Mouse (Mus musculus) small intestine, adult 2 months (tissue): ENCODE measurements around the gene Amfr. TPM values are rescaled to one million over a fixed set of nuclear protein-coding genes. Genes with fewer than 3 reads are reported as not detected.
A peak's percentile ranks its signal among the peaks of the same experiment; 100 is the strongest.

ENCODE experiments used
- H3K27ac ChIP-seq: fragments of 200-500 bp; 2 replicates; pipeline ENCODE4 v1.5.1; 2012; ENCODE audit warnings: low read depth, low read length, control low read depth, inconsistent platforms; ENCODE audit not compliant: insufficient read depth
- H3K27me3 ChIP-seq: fragments of 200-500 bp; 2 replicates; pipeline ENCODE4 v1.6.1; 2012; ENCODE audit warnings: mild to moderate bottlenecking, moderate library complexity, low read length, inconsistent platforms; ENCODE audit not compliant: control insufficient read depth, insufficient read depth
- H3K36me3 ChIP-seq: fragments of 200-500 bp; 2 replicates; pipeline ENCODE4 v1.6.1; 2012; ENCODE audit warnings: mild to moderate bottlenecking, low read length, control low read depth, inconsistent platforms; ENCODE audit not compliant: control insufficient read depth, insufficient read depth
- H3K4me1 ChIP-seq: fragments of 200-500 bp; 2 replicates; pipeline ENCODE4 v1.6.1; 2012; ENCODE audit warnings: low read length, inconsistent platforms, mixed read lengths; ENCODE audit not compliant: control insufficient read depth, insufficient read depth, insufficient read length
- H3K4me3 ChIP-seq: fragments of 200-500 bp; 2 replicates; pipeline ENCODE4 v1.5.1; 2012; ENCODE audit warnings: low read depth, mild to moderate bottlenecking, control low read depth, inconsistent platforms, low read length, moderate library complexity
- CTCF ChIP-seq: fragments of 200-500 bp; IDR thresholded peaks from 2 replicates; pipeline ENCODE4 v1.5.1; 2012; ENCODE audit warnings: low read depth, mild to moderate bottlenecking, control low read depth, inconsistent platforms, low read length, moderate library complexity, mixed read lengths; ENCODE audit not compliant: insufficient replicate concordance, insufficient read length; ENCODE audit errors: extremely low read depth
- POLR2A ChIP-seq: fragments of 200-500 bp; IDR thresholded peaks from 2 replicates; pipeline ENCODE4 v1.6.1; 2012; ENCODE audit warnings: low read depth, mild to moderate bottlenecking, control low read depth, inconsistent platforms, low read length, moderate library complexity
- WGBS: fragments of 180-500 bp; shearing (Covaris S2); methylation state at CpG from one replicate; pipeline ENCODE4 v1.1.7; 2018; 5-methylcytosine and 5-hydroxymethylcytosine counted together
- polyA plus RNA-seq: library from polyadenylated mRNA; depleted of rRNA; stranded (reverse); fragments of >200 nt; gene quantifications from 2 replicates; pipeline ENCODE4 v1.2.3, GENCODE M21; 2012

The Amfr gene
- polyA plus RNA-seq, 1 experiment: 62.7 TPM

DNA sequence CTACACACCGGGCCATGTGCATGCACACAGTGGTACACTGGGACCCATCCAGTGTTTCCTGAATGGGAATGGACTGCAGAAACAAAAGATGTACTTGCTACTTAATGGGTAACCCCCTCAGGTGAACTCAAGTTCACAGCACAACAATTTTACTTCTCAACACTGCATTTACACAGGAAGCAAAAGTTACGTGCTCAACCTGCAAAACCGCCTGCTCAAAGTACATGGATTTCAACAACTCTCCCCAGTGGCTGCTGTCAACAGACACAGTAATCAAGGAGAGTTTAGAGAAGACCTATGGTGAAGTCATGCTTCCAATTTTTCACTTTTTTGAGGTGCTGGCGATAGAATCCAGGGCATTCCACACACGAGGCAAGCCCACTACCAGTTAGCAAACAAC is 22.6 kb upstream of the Amfr start:
- Histone ChIP-seq H3K36me3 (peaks cover 8% of the 10 kb centered on the region), H3K4me1 (peaks cover 3% of the 10 kb centered on the region; the same call in 1 of the 2 replicates), H3K27me3 (no peaks in the 10 kb centered on the region), H3K27ac (no peak overlapping the region), H3K4me3 (no peak overlapping the region)
- WGBS: 38% methylated on average over 5 of the region's 5 CpGs
- TF ChIP-seq CTCF (no peak), POLR2A (no peak)

DNA sequence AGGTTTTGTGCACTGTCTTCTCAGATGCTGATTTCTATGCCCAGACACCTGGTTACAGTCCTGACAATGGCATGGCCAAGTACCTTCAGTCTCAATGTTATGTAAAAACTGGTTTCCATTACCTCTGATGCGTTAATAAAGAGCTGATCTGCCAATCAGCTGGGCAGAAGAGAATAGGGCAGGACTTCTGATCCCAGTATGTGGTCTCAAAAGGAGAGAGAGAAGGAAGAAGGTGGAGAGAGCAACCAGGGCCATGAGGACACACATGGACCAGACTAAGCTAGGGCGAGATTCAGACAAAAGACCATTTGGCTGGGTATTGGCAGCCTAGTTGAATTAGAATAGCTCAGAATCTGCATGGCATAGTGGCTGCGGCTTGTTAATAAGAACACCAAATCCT is 21.0 kb upstream of the Amfr start:
- Histone ChIP-seq H3K36me3 (peaks cover 17% of the 10 kb centered on the region), H3K27ac (no peak overlapping the region), H3K27me3 (no peaks in the 10 kb centered on the region), H3K4me3 (no peak overlapping the region), H3K4me1 (peaks cover 3% of the 10 kb centered on the region; the same call in 1 of the 2 replicates)
- TF ChIP-seq CTCF: no peak
- TF ChIP-seq POLR2A: no peak
- 87% methylated on average over 3 of the region's 3 CpGs for WGBS

DNA sequence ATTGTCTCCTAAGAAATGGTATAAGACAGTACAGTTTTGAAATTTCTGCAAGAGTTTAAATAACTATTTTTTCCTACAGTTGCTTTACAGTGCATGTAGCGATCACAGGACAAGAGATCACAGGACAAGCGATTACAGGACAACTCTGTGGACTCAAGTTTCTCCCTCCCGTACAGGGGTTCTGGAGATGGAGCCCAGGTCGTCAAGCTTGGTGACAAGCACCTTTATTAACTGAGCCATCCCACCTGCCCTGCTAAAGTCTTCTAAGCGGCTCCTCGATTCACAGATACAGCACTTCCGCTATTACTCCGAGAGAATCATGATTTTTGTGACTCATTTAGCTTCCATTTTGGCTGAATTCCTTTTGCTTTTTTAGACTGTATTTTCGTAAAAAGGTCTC is 17.1 kb upstream of the Amfr start:
- 93% methylated on average over 9 of the region's 9 CpGs for WGBS
- no peak overlapping the region for H3K27ac ChIP-seq
- no peak for TF ChIP-seq CTCF
- no peaks in the 10 kb centered on the region for H3K4me1 ChIP-seq
- peaks cover 43% of the 10 kb centered on the region for H3K36me3 ChIP-seq
- no peaks in the 10 kb centered on the region for H3K27me3 ChIP-seq
- no peak overlapping the region for H3K4me3 ChIP-seq

DNA sequence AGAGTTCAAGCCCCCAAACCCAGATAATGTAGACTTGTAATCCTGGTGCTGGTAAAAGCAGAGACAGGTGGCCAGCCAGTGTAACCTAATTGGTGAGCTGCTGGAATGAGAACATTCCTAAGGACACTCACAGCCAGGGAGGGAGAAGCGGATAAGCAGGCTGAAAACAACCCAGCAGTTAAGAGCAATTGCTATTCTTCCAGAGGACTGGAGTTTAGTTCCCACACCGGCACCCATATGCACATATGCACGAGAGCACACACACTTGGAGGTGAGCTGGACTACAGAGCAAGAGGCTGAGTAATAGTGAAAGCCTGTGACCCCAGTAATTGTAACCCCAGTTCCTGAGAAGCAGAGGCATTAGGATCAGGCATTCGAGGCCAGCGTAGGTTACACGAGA is 11.3 kb upstream of the Amfr start:
- Histone ChIP-seq H3K27me3 (no peaks in the 10 kb centered on the region), H3K27ac (no peak overlapping the region), H3K4me1 (no peaks in the 10 kb centered on the region), H3K4me3 (no peak overlapping the region), H3K36me3 (peaks cover 50% of the 10 kb centered on the region)
- 93% methylated on average over 6 of the region's 6 CpGs for WGBS
- TF ChIP-seq POLR2A: no peak

DNA sequence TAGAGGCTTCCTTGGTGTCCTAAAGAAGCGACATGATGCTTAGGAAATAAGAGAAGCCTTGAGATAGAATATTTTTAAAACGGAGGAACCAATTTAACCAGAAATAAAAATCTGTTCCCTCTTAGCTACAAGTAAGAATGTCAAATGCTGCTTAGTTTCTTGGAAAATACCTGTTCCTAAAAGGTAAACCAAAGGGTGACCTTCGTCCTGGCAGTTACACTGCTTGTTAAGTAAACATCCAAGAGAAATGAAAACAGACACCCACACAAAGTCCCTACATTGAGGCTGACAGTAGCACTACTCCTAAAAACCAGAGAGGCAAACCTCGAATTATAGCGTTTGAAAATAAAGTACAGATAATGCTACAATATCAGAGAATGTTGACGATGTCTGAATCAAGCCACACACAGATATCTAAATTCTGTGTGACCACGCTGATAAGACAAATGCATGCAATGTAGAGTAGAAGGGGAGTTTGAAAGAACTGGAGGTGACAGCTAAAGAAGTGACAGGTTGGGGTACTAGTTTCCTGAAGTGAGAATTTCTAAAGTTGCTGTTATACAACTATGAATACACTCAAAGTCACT is 477 bp upstream of the Amfr start:
- TF ChIP-seq CTCF (no peak), POLR2A (no peak)
- H3K4me3 ChIP-seq: peak overlapping the region; percentile 84
- peaks cover 18% of the 10 kb centered on the region for H3K4me1 ChIP-seq
- H3K27me3 ChIP-seq: no peaks in the 10 kb centered on the region
- 9% methylated on average over 7 of the region's 7 CpGs for WGBS
- H3K36me3 ChIP-seq: no peaks in the 10 kb centered on the region
- H3K27ac ChIP-seq: peak overlapping the region; percentile 50; the same call in 1 of the 2 replicates

DNA sequence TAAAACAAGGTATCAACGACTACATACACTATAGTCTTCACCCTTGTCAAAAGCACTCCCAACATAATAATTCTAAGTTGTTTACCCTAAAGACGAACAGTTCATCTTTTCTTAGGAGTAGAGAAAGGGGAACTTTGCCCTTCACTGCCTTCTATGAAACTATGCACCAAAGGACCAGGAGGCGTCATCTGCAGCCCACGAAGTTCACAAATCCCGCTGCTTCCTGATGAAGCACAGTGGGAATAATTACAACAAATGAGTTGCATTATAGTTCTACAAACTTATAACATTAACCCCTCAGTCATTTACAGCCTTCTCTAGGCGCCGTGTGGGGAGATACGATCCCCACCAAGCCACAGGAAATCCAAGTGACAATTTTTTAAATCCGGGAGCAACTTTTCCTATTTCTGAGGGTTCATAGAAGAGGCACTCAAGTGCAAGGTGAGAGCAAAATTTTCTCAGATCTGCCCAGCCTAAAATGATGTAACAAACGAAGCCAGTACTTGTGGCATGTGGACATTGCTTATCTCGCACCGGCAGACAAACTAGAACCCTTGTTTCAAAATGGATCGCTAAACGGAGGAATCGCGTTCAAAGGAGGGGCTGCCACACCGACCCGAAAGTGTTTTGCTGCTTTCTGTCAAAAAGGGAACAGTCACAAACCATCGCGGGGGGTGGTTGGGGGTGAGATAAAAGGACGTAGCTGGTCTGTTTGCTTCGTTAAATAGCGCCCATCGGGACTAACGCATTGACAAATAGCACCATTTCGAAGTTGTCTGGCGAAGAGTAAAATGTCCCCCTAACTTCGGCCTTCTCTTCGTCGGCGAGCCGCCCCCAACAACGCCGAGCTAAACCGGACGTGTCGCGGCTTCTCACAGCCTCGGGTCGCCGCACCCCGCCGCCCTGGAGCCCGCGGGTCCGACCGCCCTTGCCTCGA is 1.3 kb downstream of the Amfr start:
- TF ChIP-seq POLR2A: no peak
- TF ChIP-seq CTCF: no peak

DNA sequence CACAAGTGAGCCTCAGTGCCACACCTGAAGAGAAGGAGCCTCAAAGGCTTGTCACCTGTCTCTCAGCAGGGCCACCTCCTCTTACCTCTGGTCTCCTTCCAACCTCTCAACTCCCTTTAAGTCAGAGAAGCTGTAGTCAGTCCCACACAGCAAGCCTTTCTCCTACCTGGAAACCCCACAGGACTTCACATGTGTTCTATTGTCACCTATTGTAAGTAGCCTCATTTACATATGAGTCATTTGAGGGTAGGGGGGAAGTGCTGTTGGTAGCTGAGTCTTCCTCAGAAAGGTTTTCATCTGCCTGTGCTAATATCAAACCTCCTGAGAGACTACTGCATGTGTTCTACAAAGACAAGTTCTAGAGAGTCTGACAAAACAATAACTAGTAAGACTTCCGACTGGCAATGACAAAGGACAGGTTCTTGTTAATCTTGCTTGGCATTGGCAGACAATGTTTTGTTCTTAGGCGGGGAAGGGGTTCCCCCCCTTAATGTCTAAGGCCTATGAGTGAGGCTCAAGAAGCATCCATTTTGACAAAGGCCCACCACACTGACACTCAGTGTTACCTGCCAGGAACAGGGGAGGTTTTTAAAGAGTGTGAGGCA is 2.4 kb downstream of the Amfr start:
- H3K4me1 ChIP-seq: peaks cover 18% of the 10 kb centered on the region
- H3K4me3 ChIP-seq: no peak overlapping the region
- no peak overlapping the region for H3K27ac ChIP-seq
- H3K36me3 ChIP-seq: peaks cover 2% of the 10 kb centered on the region; the same call in 1 of the 2 replicates
- WGBS: 51% methylated on average over 2 of the region's 2 CpGs
- TF ChIP-seq POLR2A (no peak), CTCF (no peak)
- no peaks in the 10 kb centered on the region for H3K27me3 ChIP-seq

More for the DNA sequence above, 1.3 kb downstream of the Amfr start:
- WGBS: 1% methylated on average over 48 of the region's 48 CpGs
- peaks cover 18% of the 10 kb centered on the region for H3K4me1 ChIP-seq
- H3K36me3 ChIP-seq: peaks cover 2% of the 10 kb centered on the region; the same call in 1 of the 2 replicates
- peak overlapping the region; percentile 64 for H3K4me3 ChIP-seq
- H3K27ac ChIP-seq: peak overlapping the region; percentile 9; the same call in 1 of the 2 replicates
- H3K27me3 ChIP-seq: no peaks in the 10 kb centered on the region
